Mouse (Mus musculus): Measurements from ENCODE around the gene Zmynd8. TPM values are rescaled to one million over a fixed set of nuclear protein-coding genes. Genes with fewer than 3 reads are reported as not detected.

The Zmynd8 gene
- total and polyA plus RNA-seq, 2 experiments from 2014 or later: 35.3 to 48.1 TPM

DNA sequence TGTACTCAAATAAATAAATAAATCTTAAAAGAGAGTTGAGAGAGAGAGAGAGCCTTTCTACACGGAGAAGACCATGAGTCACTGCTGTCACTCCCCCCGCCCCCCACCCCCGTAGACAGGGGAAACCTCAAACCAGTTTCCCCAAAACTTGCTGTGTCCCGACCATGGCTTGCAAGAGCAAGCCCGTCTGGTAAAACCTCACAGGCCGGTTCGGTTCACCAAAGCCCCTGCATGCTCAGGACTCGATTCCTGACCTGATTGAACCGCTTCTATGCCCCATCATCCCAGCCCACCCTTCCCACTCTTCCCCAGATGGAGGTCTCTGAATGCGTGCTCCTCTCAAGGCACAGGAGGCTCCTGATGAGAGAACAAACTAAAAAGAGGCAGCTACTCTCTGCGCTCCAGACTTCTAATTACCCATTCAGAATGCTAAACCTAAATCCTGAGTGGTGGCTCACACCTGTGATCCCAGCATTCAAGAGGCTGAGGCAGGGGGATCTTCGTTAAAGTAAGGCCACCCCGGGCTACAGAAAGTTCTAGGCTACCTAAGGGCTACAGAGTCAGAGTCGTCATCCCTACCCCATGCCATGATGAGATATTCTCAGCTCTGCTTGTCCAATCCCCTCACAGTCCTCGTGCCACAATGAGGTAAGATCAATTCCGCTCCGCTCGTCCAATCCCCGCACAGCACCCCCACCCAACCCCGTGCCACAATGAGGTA lies 37.7 kb downstream of the Zmynd8 start:
- Histone ChIP-seq H3K9ac (replicated peaks; ENCODE audit: low read depth, low read length) (no peak overlapping the region), H3K4me1 (ENCODE audit: control insufficient read depth, insufficient read depth) (peaks cover 43% of the 10 kb centered on the region), H3K9me3 (replicated peaks; ENCODE audit: control insufficient read depth, low read length) (no peaks in the 10 kb centered on the region), H3K4me3 (ENCODE audit: low read depth, low read length) (no peak overlapping the region), H3K4me2 (ENCODE audit: low read depth, low read length) (no peak overlapping the region), H3K27ac (ENCODE audit: low read depth) (no peak overlapping the region), H3K36me3 (replicated peaks; ENCODE audit: control insufficient read depth, insufficient read depth, low read length) (peaks cover 5% of the 10 kb centered on the region), H3K27me3 (ENCODE audit: control insufficient read depth, insufficient read depth, low read length) (no peaks in the 10 kb centered on the region)
- DNase-seq (ENCODE audit: low spot score) (no peak), ATAC-seq (ENCODE audit: insufficient read depth, low read depth) (no peak)
- 92% methylated on average over 20 of the region's 20 CpGs for WGBS
- TF ChIP-seq CTCF (IDR thresholded peaks at IDR 0.05; ENCODE audit: low read depth): no peak
- no peak for TF ChIP-seq EP300 (IDR thresholded peaks at IDR 0.05; ENCODE audit: low read depth)

DNA sequence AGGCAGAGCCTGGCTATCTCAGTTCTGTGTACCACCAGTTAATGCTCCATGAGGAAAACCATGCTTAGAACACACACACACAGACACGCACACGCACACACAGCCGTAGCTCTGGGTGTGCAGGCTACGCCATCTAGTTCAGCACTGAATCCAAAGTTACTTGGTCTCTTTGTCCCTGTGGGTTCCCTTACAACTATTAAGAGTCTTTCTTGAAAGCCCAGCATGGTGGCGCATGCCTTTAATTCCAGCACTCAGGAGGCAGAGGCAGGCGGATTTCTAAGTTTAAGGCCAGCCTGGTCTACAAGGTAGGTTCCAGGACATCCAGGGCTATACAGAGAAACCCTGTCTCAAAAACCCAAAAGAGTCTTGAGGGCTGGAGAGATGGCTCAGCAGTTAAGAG lies 38.4 kb downstream of the Zmynd8 start:
- ATAC-seq (ENCODE audit: insufficient read depth, low read depth): no peak
- Histone ChIP-seq H3K9me3 (replicated peaks; ENCODE audit: control insufficient read depth, low read length) (no peaks in the 10 kb centered on the region), H3K4me3 (ENCODE audit: low read depth, low read length) (no peak overlapping the region), H3K4me1 (ENCODE audit: control insufficient read depth, insufficient read depth) (peaks cover 46% of the 10 kb centered on the region), H3K9ac (replicated peaks; ENCODE audit: low read depth, low read length) (no peak overlapping the region), H3K36me3 (replicated peaks; ENCODE audit: control insufficient read depth, insufficient read depth, low read length) (peaks cover 5% of the 10 kb centered on the region), H3K27ac (ENCODE audit: low read depth) (peak overlapping the region; percentile 96), H3K27me3 (ENCODE audit: control insufficient read depth, insufficient read depth, low read length) (no peaks in the 10 kb centered on the region), H3K4me2 (ENCODE audit: low read depth, low read length) (no peak overlapping the region)
- no peak for TF ChIP-seq EP300 (IDR thresholded peaks at IDR 0.05; ENCODE audit: low read depth)
- no peak for TF ChIP-seq CTCF (IDR thresholded peaks at IDR 0.05; ENCODE audit: low read depth)
- 95% methylated on average over 6 of the region's 6 CpGs for WGBS
- DNase-seq (ENCODE audit: low spot score): no peak

DNA sequence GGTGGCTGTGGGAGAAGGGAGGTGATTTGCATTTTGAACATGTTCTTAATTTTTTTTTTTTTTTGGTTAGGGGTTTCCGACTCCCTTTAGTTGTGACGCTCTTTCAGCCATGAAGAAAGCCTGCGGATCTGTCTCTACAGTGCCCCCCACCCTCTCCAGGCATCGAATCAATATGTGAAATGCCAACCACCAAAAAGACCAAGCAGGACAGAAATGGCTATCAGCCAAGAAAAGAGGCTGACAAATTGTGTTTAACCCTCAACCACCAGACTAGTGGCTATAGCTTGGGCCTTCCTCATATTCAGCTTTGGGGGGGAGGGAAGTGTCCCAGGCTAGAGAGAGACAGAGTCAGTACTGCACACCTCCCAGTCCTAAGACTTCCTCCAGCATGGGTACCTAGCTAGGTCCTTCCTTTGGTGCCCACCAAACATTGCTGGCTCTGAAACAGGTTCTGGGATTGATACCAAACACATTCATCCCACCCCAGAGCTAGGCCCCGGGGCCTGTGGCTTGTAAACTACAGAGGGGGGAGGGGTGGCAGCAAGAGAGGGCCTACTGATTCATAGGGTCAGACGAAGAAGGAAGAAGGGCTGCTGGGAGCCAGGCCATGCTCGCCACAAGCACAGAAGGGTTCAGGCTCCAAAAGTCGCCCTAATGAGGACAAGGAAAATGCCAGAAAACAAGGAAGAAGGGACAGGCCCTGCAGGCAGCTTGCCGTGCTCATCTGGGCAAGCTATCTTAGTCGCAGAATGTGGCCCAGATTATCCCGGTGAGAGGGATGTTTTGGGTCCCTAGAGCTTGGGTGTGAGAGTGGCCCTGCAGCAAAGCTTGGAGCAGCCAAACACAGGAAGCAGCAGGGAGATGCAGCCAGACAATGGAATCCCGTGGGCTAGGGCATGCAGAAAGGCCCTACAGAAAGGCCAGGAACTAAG lies 40.1 kb downstream of the Zmynd8 start:
- Histone ChIP-seq H3K4me1 (ENCODE audit: control insufficient read depth, insufficient read depth) (peaks cover 53% of the 10 kb centered on the region), H3K27me3 (ENCODE audit: control insufficient read depth, insufficient read depth, low read length) (no peaks in the 10 kb centered on the region), H3K9me3 (replicated peaks; ENCODE audit: control insufficient read depth, low read length) (no peaks in the 10 kb centered on the region), H3K27ac (ENCODE audit: low read depth) (peak overlapping the region; percentile 96), H3K4me3 (ENCODE audit: low read depth, low read length) (0 out of 2 replicates have a peak overlapping the region, but pooled peaks have one; percentile 5), H3K9ac (replicated peaks; ENCODE audit: low read depth, low read length) (peak overlapping the region; percentile 66), H3K36me3 (replicated peaks; ENCODE audit: control insufficient read depth, insufficient read depth, low read length) (peaks cover 4% of the 10 kb centered on the region), H3K4me2 (ENCODE audit: low read depth, low read length) (peak overlapping the region; percentile 54)
- WGBS: 16% methylated on average over 12 of the region's 12 CpGs
- 0 out of 2 replicates have a peak, but pooled peaks have one; percentile 20 for TF ChIP-seq EP300 (IDR thresholded peaks at IDR 0.05; ENCODE audit: low read depth)
- TF ChIP-seq CTCF (IDR thresholded peaks at IDR 0.05; ENCODE audit: low read depth): no peak
- DNase-seq (ENCODE audit: low spot score) (peak; percentile 47), ATAC-seq (ENCODE audit: insufficient read depth, low read depth) (0 out of 2 replicates have a peak, but pooled peaks have one; percentile 18)

DNA sequence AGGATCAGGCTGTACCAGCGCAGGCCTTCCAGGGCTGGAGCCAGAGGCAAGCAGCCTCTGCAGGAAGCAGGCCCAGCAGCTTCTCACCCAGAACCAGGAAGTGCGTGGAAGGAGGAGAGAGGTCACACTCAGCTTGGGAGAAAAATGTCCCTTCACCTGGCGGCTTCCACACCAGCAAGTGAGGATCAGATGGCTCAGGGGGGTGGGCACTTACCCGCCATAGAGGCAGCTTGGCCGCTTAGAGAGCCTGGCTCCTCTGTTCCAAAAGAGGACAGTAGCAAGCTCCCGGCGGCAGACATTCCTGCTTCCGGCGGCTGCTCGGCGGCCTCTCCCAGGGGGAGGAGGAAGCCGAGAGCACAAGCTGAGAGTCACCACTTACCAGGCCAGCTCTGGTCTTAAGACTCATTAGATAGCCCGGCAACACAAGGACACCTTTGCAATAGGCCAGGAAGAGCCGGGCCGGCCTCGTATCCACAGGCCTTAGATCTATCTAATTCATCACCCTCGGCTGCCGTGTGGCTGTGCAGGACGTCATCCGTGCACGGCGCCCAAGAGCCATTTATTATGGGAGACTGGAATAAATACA lies 40.9 kb downstream of the Zmynd8 start:
- no peaks in the 10 kb centered on the region for H3K9me3 ChIP-seq (replicated peaks; ENCODE audit: control insufficient read depth, low read length)
- ATAC-seq (ENCODE audit: insufficient read depth, low read depth) (0 out of 2 replicates have a peak, but pooled peaks have one; percentile 19), DNase-seq (ENCODE audit: low spot score) (peak; percentile 80)
- peak overlapping the region; percentile 96 for H3K27ac ChIP-seq (ENCODE audit: low read depth)
- H3K4me2 ChIP-seq (ENCODE audit: low read depth, low read length): peak overlapping the region; percentile 54
- TF ChIP-seq EP300 (IDR thresholded peaks at IDR 0.05; ENCODE audit: low read depth) (peak; percentile 51; the same call in 1 of the 2 replicates), CTCF (IDR thresholded peaks at IDR 0.05; ENCODE audit: low read depth) (no peak)
- H3K4me3 ChIP-seq (ENCODE audit: low read depth, low read length): peak overlapping the region; percentile 5; the same call in 1 of the 2 replicates
- H3K27me3 ChIP-seq (ENCODE audit: control insufficient read depth, insufficient read depth, low read length): no peaks in the 10 kb centered on the region
- WGBS: 3% methylated on average over 22 of the region's 22 CpGs
- H3K36me3 ChIP-seq (replicated peaks; ENCODE audit: control insufficient read depth, insufficient read depth, low read length): peaks cover 8% of the 10 kb centered on the region; the same call in 1 of the 2 replicates
- H3K4me1 ChIP-seq (ENCODE audit: control insufficient read depth, insufficient read depth): peaks cover 55% of the 10 kb centered on the region
- peak overlapping the region; percentile 66 for H3K9ac ChIP-seq (replicated peaks; ENCODE audit: low read depth, low read length)

DNA sequence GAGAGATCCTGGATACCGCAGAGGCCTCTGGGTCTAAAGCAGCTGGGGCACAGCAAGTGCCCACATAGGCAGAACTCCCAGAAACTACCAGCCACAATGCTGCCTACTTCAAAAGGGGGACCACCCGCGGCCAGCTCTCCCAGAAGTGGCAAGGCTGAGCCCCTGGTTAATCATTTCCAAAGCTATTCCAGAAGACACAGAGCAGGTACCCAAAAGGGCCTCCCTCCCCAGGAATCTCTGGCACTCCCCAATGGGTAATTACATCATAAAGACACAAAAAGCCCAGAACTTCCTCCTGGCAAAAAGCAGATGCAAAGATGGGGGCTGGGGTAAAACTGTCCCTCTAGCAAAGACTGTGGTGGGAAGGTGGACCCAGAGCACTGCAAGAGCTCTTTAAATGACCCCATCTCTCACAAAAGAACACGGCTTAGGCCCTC lies 41.4 kb downstream of the Zmynd8 start:
- DNase-seq (ENCODE audit: low spot score): peak; percentile 35

More for the DNA sequence above, 41.4 kb downstream of the Zmynd8 start:
- Histone ChIP-seq H3K36me3 (replicated peaks; ENCODE audit: control insufficient read depth, insufficient read depth, low read length) (peaks cover 8% of the 10 kb centered on the region; the same call in 1 of the 2 replicates), H3K27ac (ENCODE audit: low read depth) (peak overlapping the region; percentile 96), H3K9ac (replicated peaks; ENCODE audit: low read depth, low read length) (peak overlapping the region; percentile 66), H3K4me1 (ENCODE audit: control insufficient read depth, insufficient read depth) (peaks cover 61% of the 10 kb centered on the region), H3K4me2 (ENCODE audit: low read depth, low read length) (peak overlapping the region; percentile 54), H3K27me3 (ENCODE audit: control insufficient read depth, insufficient read depth, low read length) (no peaks in the 10 kb centered on the region), H3K4me3 (ENCODE audit: low read depth, low read length) (peak overlapping the region; percentile 5; the same call in 1 of the 2 replicates), H3K9me3 (replicated peaks; ENCODE audit: control insufficient read depth, low read length) (no peaks in the 10 kb centered on the region)
- 28% methylated on average over 4 of the region's 4 CpGs for WGBS
- TF ChIP-seq EP300 (IDR thresholded peaks at IDR 0.05; ENCODE audit: low read depth) (no peak), CTCF (IDR thresholded peaks at IDR 0.05; ENCODE audit: low read depth) (no peak)
- 0 out of 2 replicates have a peak, but pooled peaks have one; percentile 2 for ATAC-seq (ENCODE audit: insufficient read depth, low read depth)

Data from heart, postnatal 0 days (tissue).